Mouse (Mus musculus): ENCODE measurements around the gene Olfr353. TPM values are rescaled to one million over a fixed set of nuclear protein-coding genes. Genes with fewer than 3 reads are reported as not detected.

Gene Olfr353
- not detected for polyA plus RNA-seq (2014; fragmentation: Illumina TruSeq; extraction: RNeasy Lipid Tissue Mini Kit (QIAGEN cat#74804); ENCODE audit: low read depth, low replicate concordance)

DNA sequence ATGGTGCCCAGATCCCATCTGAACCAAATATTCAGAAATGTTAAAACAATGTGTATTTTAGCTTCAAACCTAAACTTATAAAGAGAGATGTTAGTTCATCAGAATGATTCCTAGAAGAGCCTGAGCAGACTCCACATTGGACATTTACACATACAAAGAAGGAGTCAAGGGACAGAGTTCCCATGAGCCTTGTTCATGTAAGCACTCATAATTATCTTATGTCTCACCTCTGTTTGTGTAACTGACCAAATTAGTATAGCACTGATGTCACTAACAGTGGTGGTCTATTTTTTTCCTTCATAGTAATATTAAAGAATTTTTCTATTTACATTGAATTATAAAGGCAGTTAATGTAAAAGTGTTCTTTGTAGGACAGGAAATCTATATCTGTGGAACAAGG is at the start of gene Olfr353:
Gene Olfr353 (minus strand): TSS at position 101 of the 400 bp plus-strand sequence.

DNA sequence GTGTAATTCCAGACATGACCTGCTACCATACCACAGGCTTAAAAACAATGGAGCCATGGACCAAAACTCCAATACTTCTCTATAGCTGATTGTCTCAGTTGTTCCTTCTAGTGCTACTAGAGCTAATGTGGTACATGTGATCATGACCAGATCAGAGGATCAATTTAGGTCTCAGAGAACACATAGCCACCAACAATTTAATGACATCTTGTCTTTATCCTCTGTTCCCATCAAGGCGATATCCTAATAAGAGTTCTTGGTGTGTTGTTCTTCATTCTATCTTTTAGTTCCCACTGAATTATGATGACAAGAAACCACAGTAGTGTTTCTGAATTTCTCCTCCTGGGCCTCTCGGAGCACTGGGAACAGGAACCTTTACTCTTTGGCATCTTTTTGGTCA is 44.1 kb upstream of the Olfr353 start, which contains the start of gene Olfr356:
Gene Olfr356 (plus strand): TSS at position 301 of the 400 bp plus-strand sequence.

DNA sequence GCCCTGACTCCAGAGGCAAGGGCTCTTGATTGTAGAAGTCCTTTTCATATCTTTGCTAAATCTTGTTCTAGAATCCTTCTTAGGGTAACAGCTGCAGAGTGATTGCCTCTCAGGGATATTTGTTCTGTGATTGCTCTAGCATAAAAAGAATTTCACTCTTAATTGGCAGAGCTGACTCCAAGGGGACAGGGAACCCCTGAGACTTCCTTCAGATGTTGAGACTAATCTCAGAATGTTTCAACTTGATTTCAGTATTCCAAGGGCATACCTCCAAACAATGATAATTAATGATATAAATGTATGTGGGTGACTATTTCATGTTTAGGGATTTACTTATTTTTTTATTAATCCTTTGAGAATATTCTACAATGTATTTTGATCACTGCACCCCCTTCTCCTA is 36.1 kb upstream of the Olfr353 start, which contains the start of gene Olfr355:
Gene Olfr355 (minus strand): TSS at position 101 of the 400 bp plus-strand sequence.

DNA sequence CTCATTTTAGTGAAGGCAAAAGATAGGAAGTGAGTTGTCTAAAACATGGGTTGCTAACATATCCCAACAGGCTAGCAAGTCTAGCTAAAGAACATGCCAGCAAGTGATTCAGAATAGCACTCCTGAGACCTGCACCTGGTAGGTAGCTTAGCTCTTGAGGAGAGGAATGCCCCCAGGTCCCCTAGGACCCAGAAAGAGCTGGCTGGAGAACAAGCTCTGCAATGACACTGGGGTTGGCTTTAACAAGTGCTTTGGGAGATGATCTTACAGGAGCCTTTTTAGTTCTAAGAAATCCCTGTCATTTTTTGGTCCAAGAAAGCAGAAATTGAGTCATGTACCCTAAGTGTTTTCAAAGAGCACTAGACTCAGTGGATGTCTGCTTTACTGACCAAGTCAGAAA is 12.6 kb upstream of the Olfr353 start, which contains the start of gene Olfr354:
Gene Olfr354 (plus strand): TSS at position 301 of the 400 bp plus-strand sequence.

DNA sequence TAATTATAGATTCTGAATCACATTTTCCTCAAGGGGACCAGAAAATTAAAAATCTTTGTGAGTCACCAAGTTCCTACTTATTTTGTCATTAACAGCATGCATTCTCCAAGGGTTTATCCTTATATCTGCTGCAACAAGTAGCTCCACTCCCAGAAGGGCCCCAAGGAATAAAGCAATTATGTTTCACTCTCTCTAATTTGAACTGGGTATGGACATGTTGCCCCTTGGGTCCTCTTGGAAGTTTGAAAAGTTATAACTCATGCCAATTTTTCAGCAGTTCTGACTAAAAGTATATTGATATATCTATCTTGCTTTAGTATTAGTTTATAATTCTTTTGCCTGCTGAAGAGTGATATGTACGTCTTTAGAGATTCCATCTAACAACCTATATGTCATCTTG is 24.6 kb downstream of the Olfr353 start, which contains the start of gene Olfr352:
Gene Olfr352 (plus strand): TSS at position 301 of the 400 bp plus-strand sequence.

DNA sequence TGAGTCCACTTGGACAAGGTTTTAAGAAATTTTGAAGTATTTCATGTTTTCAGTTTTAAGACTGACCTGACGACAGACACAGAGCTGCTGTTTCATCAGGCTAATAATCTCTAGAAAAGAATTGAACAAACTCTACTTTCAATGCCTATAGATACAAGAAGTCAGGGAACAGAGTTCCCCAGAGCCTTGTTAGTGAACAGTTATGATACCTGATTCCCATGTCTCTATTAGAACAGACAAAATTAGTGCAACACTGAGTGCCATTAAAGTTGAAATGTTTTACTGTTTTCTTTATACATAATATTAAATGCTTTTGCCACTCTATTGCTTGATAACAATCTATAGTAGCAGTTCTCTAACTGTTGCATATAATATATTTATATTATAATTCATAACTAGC is 30.2 kb downstream of the Olfr353 start, which contains the start of gene Olfr351:
Gene Olfr351 (minus strand): TSS at position 101 of the 400 bp plus-strand sequence.

DNA sequence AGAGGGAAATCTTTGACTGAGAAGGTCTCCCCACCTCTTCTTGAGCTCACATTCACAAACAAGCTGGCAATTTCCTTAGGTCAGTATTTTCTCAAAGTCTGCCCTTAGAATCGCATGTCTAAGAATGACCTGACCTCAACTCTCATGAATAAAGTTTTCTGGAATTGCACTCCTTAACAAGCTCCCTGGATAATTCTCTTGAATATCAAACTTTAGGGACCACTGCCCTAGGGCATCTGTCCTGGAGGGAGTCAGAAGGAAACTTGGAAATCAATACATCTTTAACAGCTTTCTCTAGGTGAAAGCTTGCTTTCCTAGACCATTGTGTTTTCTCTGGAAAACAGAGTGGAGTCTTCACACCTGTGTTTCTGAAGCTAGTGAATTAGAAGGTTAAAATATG is 46.7 kb downstream of the Olfr353 start, which contains the start of gene Olfr350:
Gene Olfr350 (plus strand): TSS at position 301 of the 400 bp plus-strand sequence.

Other genes starting within 250 kb of the Olfr353 start
- gene Olfr346, start 207.1 kb downstream of the Olfr353 start, polyA plus RNA-seq (2014; fragmentation: Illumina TruSeq; extraction: RNeasy Lipid Tissue Mini Kit (QIAGEN cat#74804); ENCODE audit: low read depth, low replicate concordance) = not detected
- not detected for gene Olfr347, start 161.0 kb downstream of the Olfr353 start, polyA plus RNA-seq (2014; fragmentation: Illumina TruSeq; extraction: RNeasy Lipid Tissue Mini Kit (QIAGEN cat#74804); ENCODE audit: low read depth, low replicate concordance)
- gene Olfr348, start 108.7 kb downstream of the Olfr353 start, polyA plus RNA-seq (2014; fragmentation: Illumina TruSeq; extraction: RNeasy Lipid Tissue Mini Kit (QIAGEN cat#74804); ENCODE audit: low read depth, low replicate concordance) = not detected
- not detected for gene Olfr50, start 102.4 kb downstream of the Olfr353 start, polyA plus RNA-seq (2014; fragmentation: Illumina TruSeq; extraction: RNeasy Lipid Tissue Mini Kit (QIAGEN cat#74804); ENCODE audit: low read depth, low replicate concordance)
- gene Olfr3, start 75.9 kb downstream of the Olfr353 start, polyA plus RNA-seq (2014; fragmentation: Illumina TruSeq; extraction: RNeasy Lipid Tissue Mini Kit (QIAGEN cat#74804); ENCODE audit: low read depth, low replicate concordance) = not detected
- not detected for gene Olfr350, start 46.6 kb downstream of the Olfr353 start, polyA plus RNA-seq (2014; fragmentation: Illumina TruSeq; extraction: RNeasy Lipid Tissue Mini Kit (QIAGEN cat#74804); ENCODE audit: low read depth, low replicate concordance)
- not detected for gene Olfr351, start 30.3 kb downstream of the Olfr353 start, polyA plus RNA-seq (2014; fragmentation: Illumina TruSeq; extraction: RNeasy Lipid Tissue Mini Kit (QIAGEN cat#74804); ENCODE audit: low read depth, low replicate concordance)
- not detected for gene Olfr352, start 24.5 kb downstream of the Olfr353 start, polyA plus RNA-seq (2014; fragmentation: Illumina TruSeq; extraction: RNeasy Lipid Tissue Mini Kit (QIAGEN cat#74804); ENCODE audit: low read depth, low replicate concordance)
- not detected for gene Olfr354, start 12.7 kb upstream of the Olfr353 start, polyA plus RNA-seq (2014; fragmentation: Illumina TruSeq; extraction: RNeasy Lipid Tissue Mini Kit (QIAGEN cat#74804); ENCODE audit: low read depth, low replicate concordance)
- gene Olfr355, start 36.0 kb upstream of the Olfr353 start, polyA plus RNA-seq (2014; fragmentation: Illumina TruSeq; extraction: RNeasy Lipid Tissue Mini Kit (QIAGEN cat#74804); ENCODE audit: low read depth, low replicate concordance) = not detected
- gene Olfr356, start 44.2 kb upstream of the Olfr353 start, polyA plus RNA-seq (2014; fragmentation: Illumina TruSeq; extraction: RNeasy Lipid Tissue Mini Kit (QIAGEN cat#74804); ENCODE audit: low read depth, low replicate concordance) = not detected
- gene Olfr357, start 100.9 kb upstream of the Olfr353 start, polyA plus RNA-seq (2014; fragmentation: Illumina TruSeq; extraction: RNeasy Lipid Tissue Mini Kit (QIAGEN cat#74804); ENCODE audit: low read depth, low replicate concordance) = not detected
- gene Olfr358, start 116.4 kb upstream of the Olfr353 start, polyA plus RNA-seq (2014; fragmentation: Illumina TruSeq; extraction: RNeasy Lipid Tissue Mini Kit (QIAGEN cat#74804); ENCODE audit: low read depth, low replicate concordance) = not detected
- not detected for gene Olfr360, start 172.8 kb upstream of the Olfr353 start, polyA plus RNA-seq (2014; fragmentation: Illumina TruSeq; extraction: RNeasy Lipid Tissue Mini Kit (QIAGEN cat#74804); ENCODE audit: low read depth, low replicate concordance)
- gene Olfr361, start 196.4 kb upstream of the Olfr353 start, polyA plus RNA-seq (2014; fragmentation: Illumina TruSeq; extraction: RNeasy Lipid Tissue Mini Kit (QIAGEN cat#74804); ENCODE audit: low read depth, low replicate concordance) = not detected
- gene Olfr362, start 225.0 kb upstream of the Olfr353 start, polyA plus RNA-seq (2014; fragmentation: Illumina TruSeq; extraction: RNeasy Lipid Tissue Mini Kit (QIAGEN cat#74804); ENCODE audit: low read depth, low replicate concordance) = not detected
- not detected for gene Olfr364-ps1, start 246.4 kb upstream of the Olfr353 start, polyA plus RNA-seq (2014; fragmentation: Illumina TruSeq; extraction: RNeasy Lipid Tissue Mini Kit (QIAGEN cat#74804); ENCODE audit: low read depth, low replicate concordance)

Data from adipose tissue, adult 10 weeks (tissue).